Mouse (Mus musculus) hindbrain, embryonic 11.5 days (tissue): Measurements from ENCODE around the gene 1700069L16Rik. TPM values are rescaled to one million over a fixed set of nuclear protein-coding genes. Genes with fewer than 3 reads are reported as not detected.
A peak's percentile ranks its signal among the peaks of the same experiment; 100 is the strongest.

ENCODE experiments used
- ATAC-seq: fragments of 200-750 bp; cut with Nextera tagmentation; 2 replicates; pipeline ENCODE4 v1.8.0; 2017; ENCODE audit warnings: mild to moderate bottlenecking, moderate TSS enrichment, moderate library complexity; ENCODE audit not compliant: low FRiP score
- DNase-seq: peaks from one replicate; pipeline ENCODE4 v3.0.0-alpha.2; 2015; ENCODE audit warnings: low spot score
- H3K27ac ChIP-seq: fragments of 300-500 bp; sonication (generic); 2 replicates; pipeline ENCODE4 v1.5.1; 2014; ENCODE audit warnings: mild to moderate bottlenecking, low read depth, low read length
- H3K27me3 ChIP-seq: fragments of 300-500 bp; sonication (generic); 2 replicates; pipeline ENCODE4 v1.6.1; 2014; ENCODE audit warnings: mild to moderate bottlenecking, low read length, moderate library complexity, mixed read lengths; ENCODE audit not compliant: control insufficient read depth, insufficient read depth
- H3K36me3 ChIP-seq: fragments of 300-500 bp; sonication (generic); 2 replicates; pipeline ENCODE4 v1.6.1; 2014; ENCODE audit warnings: mild to moderate bottlenecking, low read length, moderate library complexity, mixed read lengths; ENCODE audit not compliant: control insufficient read depth, insufficient read depth
- H3K4me1 ChIP-seq: fragments of 300-500 bp; sonication (generic); replicated peaks from 2 replicates; pipeline ENCODE4 v1.6.1; 2014; ENCODE audit warnings: low read length, mixed read lengths; ENCODE audit not compliant: control insufficient read depth, insufficient read depth
- H3K4me2 ChIP-seq: fragments of 300-500 bp; sonication (generic); replicated peaks from 2 replicates; pipeline ENCODE4 v1.6.1; 2014; ENCODE audit warnings: mild to moderate bottlenecking, low read depth, low read length
- H3K4me3 ChIP-seq: fragments of 300-500 bp; sonication (generic); 2 replicates; pipeline ENCODE4 v1.5.1; 2014; ENCODE audit warnings: low read depth, low read length
- H3K9ac ChIP-seq: fragments of 300-500 bp; sonication (generic); 2 replicates; pipeline ENCODE4 v1.6.1; 2014; ENCODE audit warnings: low read depth, low read length
- H3K9me3 ChIP-seq: fragments of 300-500 bp; sonication (generic); 2 replicates; pipeline ENCODE4 v1.6.1; 2016; ENCODE audit warnings: low read length; ENCODE audit not compliant: control insufficient read depth
- WGBS: fragments of 180-500 bp; shearing (Covaris S2); extraction: QIAGEN DNeasy Blood & Tissue Kit; methylation state at CpG from one replicate; pipeline ENCODE4 v1.1.7; 2014; 5-methylcytosine and 5-hydroxymethylcytosine counted together
- polyA plus RNA-seq: library from polyadenylated mRNA; unstranded; fragments of >200 nt; fragmentation: Nextera tagmentation; extraction: Ambion mirVana; gene quantifications from 2 replicates; pipeline ENCODE4 v1.2.1, GENCODE M21; 2014

The 1700069L16Rik gene
- polyA plus RNA-seq, 1 experiment from 2014 or later: not detected

DNA sequence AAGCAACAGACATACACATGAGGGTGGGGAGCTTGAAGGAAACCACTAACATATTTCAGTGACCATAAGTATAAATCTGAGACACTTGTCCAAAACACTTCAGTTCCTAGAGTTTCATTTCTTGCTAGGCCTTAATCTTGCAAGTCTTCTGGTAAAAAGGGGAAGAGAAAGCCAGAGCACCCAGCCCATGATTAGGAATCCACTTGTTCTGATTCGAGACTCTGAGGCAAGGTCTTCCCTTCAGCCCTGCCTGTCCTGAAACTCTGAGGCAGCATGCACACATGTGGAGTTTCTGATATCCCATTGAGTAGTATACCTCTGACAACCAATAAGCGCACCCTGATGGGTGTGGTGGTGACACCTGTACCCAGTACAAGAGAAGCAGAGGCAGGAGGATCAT lies 37.0 kb upstream of the 1700069L16Rik start:
- Histone ChIP-seq H3K36me3 (peaks cover 27% of the 10 kb centered on the region; the same call in 1 of the 2 replicates), H3K4me2 (no peak overlapping the region), H3K4me3 (no peak overlapping the region), H3K27ac (no peak overlapping the region), H3K9ac (no peak overlapping the region), H3K27me3 (no peaks in the 10 kb centered on the region), H3K4me1 (no peaks in the 10 kb centered on the region), H3K9me3 (no peaks in the 10 kb centered on the region)
- 89% methylated on average over 2 of the region's 2 CpGs for WGBS
- DNase-seq (no peak), ATAC-seq (no peak)

DNA sequence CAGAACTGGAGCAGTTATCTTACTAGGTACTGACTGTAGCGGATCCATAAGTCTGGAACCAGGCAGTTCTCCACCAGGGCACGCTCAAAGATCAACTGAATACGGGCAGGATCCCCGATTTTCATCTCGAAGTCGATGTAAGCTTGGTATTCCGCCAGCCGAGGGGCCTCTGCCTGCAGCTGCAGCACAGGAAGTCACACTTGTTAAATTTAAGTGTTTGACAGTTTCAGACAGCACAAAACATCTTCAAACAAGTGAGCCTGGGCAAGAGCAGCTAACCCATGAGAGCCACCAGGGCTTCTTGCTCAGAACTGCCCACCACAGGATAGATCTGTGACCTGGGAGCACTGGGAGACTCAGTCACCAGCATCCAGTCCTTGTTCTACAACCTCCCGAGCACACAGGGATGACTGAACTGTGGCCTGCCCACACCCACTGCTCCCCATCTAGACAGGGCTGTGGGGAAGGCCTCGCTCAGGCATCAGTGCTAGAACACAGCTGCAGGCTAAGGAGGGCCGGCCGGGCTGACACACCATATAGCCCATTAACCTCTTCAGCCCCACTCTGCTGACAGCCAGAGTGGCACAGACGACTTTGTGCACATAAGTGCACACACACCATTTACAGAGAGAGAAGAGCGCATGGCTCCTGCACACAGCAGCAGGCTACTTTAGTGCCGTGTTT lies 30.9 kb upstream of the 1700069L16Rik start:
- Histone ChIP-seq H3K9ac (no peak overlapping the region), H3K4me3 (no peak overlapping the region), H3K9me3 (no peaks in the 10 kb centered on the region), H3K36me3 (peaks cover 46% of the 10 kb centered on the region), H3K27me3 (no peaks in the 10 kb centered on the region), H3K27ac (no peak overlapping the region), H3K4me2 (no peak overlapping the region), H3K4me1 (no peaks in the 10 kb centered on the region)
- no peak for DNase-seq
- 93% methylated on average over 15 of the region's 15 CpGs for WGBS
- ATAC-seq: no peak

DNA sequence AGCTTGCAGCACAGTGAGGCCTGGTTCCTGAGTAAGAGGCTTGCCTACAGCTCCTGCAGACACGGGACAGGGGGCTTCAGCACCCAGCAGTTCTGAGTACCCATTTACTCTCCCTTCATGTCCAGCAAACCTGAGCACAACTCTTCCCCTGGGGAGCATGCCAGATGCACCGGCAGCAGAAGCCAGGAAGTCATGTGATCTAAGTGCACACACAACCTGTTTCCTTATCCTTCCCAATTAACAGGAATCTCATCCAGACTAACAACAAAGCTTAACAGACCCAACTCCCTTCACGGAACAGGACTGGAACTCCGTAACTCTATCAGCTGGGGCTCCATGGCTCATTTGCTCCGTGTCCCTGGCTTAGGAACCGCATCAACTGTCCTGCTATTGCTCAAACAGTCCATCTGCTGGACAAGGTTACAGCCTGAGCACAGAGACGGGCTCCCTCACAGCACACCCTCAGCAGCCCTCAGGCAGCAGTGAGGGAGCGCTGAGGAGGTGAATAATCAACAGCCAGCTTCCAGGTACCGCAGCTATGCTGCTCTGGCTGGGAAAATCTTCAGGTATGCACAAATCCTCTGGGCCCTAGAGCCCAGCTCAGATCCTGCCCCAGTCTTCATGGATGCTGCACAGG lies 27.1 kb upstream of the 1700069L16Rik start:
- no peak overlapping the region for H3K4me2 ChIP-seq
- no peaks in the 10 kb centered on the region for H3K9me3 ChIP-seq
- DNase-seq (no peak), ATAC-seq (no peak)
- H3K36me3 ChIP-seq: peaks cover 48% of the 10 kb centered on the region
- H3K27ac ChIP-seq: no peak overlapping the region
- H3K4me1 ChIP-seq: no peaks in the 10 kb centered on the region
- WGBS: 92% methylated on average over 9 of the region's 9 CpGs
- H3K27me3 ChIP-seq: no peaks in the 10 kb centered on the region
- H3K9ac ChIP-seq: no peak overlapping the region
- no peak overlapping the region for H3K4me3 ChIP-seq

DNA sequence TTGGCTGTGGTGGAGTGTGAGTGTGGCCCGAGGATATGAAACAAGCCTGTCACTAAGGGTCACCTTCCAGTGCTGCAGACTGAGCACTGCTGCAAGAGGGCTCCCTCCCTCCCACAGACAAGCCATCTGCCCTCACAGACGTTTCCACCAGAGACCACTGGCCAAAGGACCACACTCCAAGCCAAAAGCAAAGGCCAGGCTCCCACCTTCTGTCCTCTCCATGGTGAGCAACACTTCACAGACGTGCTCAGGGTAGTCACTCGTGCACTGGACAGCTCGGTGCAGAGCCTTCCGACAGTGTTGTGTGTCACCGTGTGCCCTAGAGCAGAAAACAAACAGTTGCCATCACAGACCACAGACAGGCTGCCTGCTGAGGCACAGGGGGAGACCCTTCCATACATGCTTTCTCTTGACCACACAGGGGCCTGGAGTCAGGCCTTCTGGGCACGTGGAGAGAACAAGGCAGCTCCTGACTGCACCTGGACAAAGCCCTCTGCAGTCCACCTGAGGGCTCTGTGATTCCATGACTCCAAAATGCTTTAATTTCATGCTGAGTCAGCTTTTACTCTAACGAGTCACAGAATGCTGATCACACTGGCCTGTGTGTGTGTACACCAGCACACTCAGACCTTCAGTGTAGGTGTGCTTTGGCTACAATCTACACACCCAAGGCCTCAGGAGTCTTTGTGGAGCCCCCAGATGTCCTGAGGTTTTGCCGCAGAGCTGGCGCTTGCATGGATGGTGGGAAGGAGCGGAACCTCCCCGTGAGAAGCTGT lies 24.2 kb upstream of the 1700069L16Rik start:
- Histone ChIP-seq H3K27me3 (no peaks in the 10 kb centered on the region), H3K4me1 (no peaks in the 10 kb centered on the region), H3K27ac (no peak overlapping the region), H3K9ac (no peak overlapping the region), H3K36me3 (peaks cover 59% of the 10 kb centered on the region), H3K4me3 (no peak overlapping the region), H3K9me3 (no peaks in the 10 kb centered on the region), H3K4me2 (no peak overlapping the region)
- WGBS: 96% methylated on average over 13 of the region's 13 CpGs
- DNase-seq (no peak), ATAC-seq (no peak)

DNA sequence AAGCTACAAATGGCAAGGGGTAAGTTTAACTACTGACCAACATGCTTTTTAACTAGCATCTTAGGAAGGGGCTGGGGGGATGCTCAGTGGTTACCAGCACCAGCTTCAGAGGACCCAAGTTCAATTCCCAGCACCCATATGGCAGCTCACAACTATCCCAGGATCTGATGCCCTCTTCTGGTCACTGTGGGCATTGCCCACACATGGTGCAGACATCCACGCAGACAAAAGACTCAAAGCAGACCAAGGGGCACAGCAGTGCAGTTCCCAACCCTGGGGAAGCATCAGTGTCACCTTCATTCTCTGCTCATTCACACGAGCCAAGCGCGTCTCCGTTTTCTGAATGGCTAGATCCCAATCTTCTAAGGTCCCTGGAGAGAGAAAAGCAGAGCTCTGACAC lies 23.1 kb upstream of the 1700069L16Rik start:
- Histone ChIP-seq H3K4me1 (no peaks in the 10 kb centered on the region), H3K9ac (no peak overlapping the region), H3K4me3 (no peak overlapping the region), H3K27me3 (no peaks in the 10 kb centered on the region), H3K36me3 (peaks cover 59% of the 10 kb centered on the region), H3K4me2 (no peak overlapping the region), H3K27ac (no peak overlapping the region), H3K9me3 (no peaks in the 10 kb centered on the region)
- WGBS: 96% methylated on average over 5 of the region's 5 CpGs
- DNase-seq (no peak), ATAC-seq (no peak)

DNA sequence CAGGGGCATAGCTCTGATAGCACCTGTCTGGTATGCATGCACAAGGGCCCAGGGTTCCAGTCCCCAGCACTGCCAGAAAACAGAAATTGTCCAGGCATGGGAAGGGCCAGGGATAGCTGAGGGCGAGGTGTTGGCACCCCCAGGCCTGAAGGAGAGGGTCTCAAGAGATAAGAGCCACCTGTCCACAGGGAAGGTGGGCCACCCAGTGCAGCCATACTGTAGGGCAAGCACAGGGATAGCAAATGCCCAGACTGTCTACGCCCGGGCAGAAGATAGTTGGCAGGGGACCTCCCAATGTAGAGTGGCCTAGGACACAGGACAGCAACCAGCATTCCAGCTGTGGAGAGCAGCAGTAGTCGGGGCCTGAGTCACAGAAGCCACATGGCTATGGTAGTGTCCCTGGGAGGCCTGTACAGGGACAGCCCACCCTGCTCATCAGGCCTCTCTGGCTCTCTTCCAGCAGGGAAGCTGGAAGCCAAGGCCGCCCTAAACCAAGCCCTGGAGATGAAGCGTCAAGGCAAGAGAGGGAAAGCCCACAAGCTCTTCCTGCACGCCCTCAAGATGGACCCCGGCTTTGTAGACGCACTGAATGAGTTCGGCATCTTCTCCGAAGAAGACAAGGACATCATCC lies 13.2 kb upstream of the 1700069L16Rik start:
- no peak overlapping the region for H3K27ac ChIP-seq
- H3K9me3 ChIP-seq: no peaks in the 10 kb centered on the region
- peaks cover 14% of the 10 kb centered on the region for H3K36me3 ChIP-seq
- H3K4me3 ChIP-seq: no peak overlapping the region
- H3K4me2 ChIP-seq: no peak overlapping the region
- H3K9ac ChIP-seq: no peak overlapping the region
- no peak for ATAC-seq
- peaks cover 6% of the 10 kb centered on the region; the same call in 1 of the 2 replicates for H3K4me1 ChIP-seq
- DNase-seq: no peak
- 92% methylated on average over 11 of the region's 11 CpGs for WGBS
- no peaks in the 10 kb centered on the region for H3K27me3 ChIP-seq

DNA sequence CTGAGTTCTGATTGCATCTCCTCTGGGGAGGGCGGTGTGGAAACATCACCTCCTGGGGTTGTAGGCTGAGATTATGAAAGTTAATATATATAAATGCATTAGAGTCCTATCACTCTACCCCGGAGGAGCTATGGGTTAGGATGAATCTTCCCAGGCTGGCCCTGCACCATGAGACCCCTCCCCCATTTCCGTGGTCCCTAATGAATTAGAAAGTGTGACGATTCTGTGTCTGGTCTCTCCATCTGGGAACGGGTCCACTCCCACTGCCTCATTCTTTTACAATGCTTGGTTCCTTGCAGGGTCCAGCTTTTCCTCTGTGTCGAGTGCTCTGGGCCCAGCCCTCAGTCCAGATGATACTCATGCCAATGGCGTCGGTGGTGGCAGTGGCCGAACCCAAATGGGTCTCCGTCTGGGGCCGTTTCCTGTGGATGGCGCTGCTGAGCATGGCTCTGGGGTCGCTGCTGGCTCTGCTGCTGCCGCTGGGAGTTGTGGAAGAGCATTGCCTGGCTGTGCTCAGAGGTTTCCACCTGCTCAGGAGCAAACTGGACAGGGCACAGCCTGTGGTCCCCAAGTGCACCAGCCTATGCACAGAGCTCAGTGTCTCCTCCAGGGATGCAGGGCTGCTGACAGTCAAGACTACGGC lies 12.1 kb upstream of the 1700069L16Rik start:
- H3K27ac ChIP-seq: 0 out of 2 replicates have a peak overlapping the region, but pooled peaks have one; percentile 3
- 40% methylated on average over 15 of the region's 15 CpGs for WGBS

DNA sequence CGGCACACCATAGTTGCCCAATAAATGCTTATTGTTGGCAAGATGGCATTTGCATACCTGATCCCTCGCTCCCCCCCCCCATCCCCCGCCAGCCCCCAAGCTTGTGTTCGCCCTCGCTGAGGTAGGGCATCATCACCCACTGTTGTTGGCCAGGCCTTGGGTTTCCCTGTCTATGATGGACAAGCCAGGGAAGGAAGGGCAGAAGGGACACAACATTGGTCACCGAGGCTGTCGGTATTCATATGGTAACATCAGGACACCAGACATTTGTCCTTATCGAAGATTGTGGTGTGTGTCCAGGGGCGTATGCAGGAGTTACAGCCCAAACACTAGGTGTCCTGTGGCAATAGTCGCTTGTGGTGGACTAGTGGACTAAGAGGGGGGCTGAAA lies 11.5 kb upstream of the 1700069L16Rik start:
- Histone ChIP-seq H3K36me3 (0 out of 2 replicates have a peak, but pooled peaks cover 9% of the 10 kb centered on the region), H3K27ac (peak overlapping the region; percentile 93), H3K4me1 (peaks cover 6% of the 10 kb centered on the region; the same call in 1 of the 2 replicates), H3K4me2 (peak overlapping the region; percentile 83), H3K9ac (peak overlapping the region; percentile 71), H3K27me3 (no peaks in the 10 kb centered on the region), H3K4me3 (peak overlapping the region; percentile 51), H3K9me3 (no peaks in the 10 kb centered on the region)
- ATAC-seq (no peak; the same call in none of the 2 replicates), DNase-seq (no peak)
- WGBS: 7% methylated on average over 10 of the region's 10 CpGs

More for the DNA sequence above, 12.1 kb upstream of the 1700069L16Rik start:
- Histone ChIP-seq H3K4me2 (peak overlapping the region; percentile 83), H3K4me3 (peak overlapping the region; percentile 51), H3K9me3 (no peaks in the 10 kb centered on the region), H3K4me1 (peaks cover 6% of the 10 kb centered on the region; the same call in 1 of the 2 replicates), H3K9ac (peak overlapping the region; percentile 71; the same call in 1 of the 2 replicates), H3K36me3 (peaks cover 10% of the 10 kb centered on the region; the same call in 1 of the 2 replicates), H3K27me3 (no peaks in the 10 kb centered on the region)
- ATAC-seq (no peak), DNase-seq (no peak)
